Mouse (Mus musculus) adrenal gland, postnatal 36 days (tissue): Measurements from ENCODE around the gene Astn2. TPM values are rescaled to one million over a fixed set of nuclear protein-coding genes. Genes with fewer than 3 reads are reported as not detected.

Experiments used
- DNase-seq, 2 experiments: peaks; one replicate each; pipeline ENCODE4 v3.0.0; 2021; ENCODE audit warnings: mixed read lengths in 1 of 2
- total RNA-seq, 2 experiments: library from RNA; stranded (reverse); gene quantifications; 2 replicates each; pipeline ENCODE4 v1.2.3; 2021

Gene Astn2
- total RNA-seq, 2 experiments from 2014 or later: 1.6 to 1.7 TPM

GRCm38 (mm10) chr4:66169485-66169884, 234.9 kb downstream of the Astn2 start:
- no peak for DNase-seq

DNA sequence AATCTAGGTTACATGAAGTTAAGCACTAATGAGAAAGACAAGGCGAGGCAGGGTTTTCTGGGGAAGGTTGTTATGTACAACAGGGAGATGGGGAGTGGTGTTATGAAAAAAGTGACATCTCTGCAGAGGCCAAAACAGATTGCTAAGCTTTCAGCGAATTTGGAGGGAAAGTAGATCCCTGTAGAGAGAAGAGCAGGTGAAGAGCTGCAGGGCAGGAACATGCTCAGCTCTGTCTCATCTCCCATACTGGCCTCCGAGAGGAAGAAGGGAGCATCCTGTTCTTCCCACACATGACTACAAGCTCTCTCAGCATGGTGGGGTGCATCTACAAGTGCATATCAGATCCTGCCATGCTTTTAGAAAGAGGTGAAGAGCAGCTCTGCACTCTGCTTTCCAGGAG, 245.7 kb downstream of the Astn2 start:
- DNase-seq: no peak

GRCm38 (mm10) chr4:66157439-66158113, 246.8 kb downstream of the Astn2 start:
- no peak for DNase-seq

- DNase-seq: no peak
Measured at GRCm38 (mm10) chr4:66146546-66146945, 257.9 kb downstream of the Astn2 start.

GRCm38 (mm10) chr4:66126181-66126580, 278.2 kb downstream of the Astn2 start:
- DNase-seq: no peak

GRCm38 (mm10) chr4:66122766-66123358, 281.5 kb downstream of the Astn2 start:
- no peak for DNase-seq

DNA sequence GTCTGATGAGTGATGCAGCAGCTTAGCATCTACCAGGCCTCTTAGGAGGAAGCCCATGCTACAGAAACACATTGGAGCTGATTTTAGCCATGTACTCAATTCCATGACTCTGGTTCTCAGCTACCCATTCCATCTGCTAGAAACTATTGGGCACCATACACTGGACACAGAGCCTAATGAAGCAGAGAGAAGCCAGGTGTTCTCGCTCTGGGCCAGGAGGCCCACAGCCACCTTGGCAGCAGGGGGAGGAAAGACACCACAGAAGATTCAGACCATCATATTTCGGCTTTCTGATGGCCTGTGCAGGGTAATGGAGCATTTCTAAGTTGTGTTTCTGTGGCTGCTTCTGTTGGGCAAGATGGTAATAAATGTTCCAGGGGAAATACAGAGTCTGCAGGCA, 290.2 kb downstream of the Astn2 start:
- DNase-seq: no peak

GRCm38 (mm10) chr4:66102037-66102436, 302.4 kb downstream of the Astn2 start:
- DNase-seq: no peak

- no peak for DNase-seq
Measured at GRCm38 (mm10) chr4:66097629-66098028, 306.8 kb downstream of the Astn2 start.

GRCm38 (mm10) chr4:66096104-66096503, 308.3 kb downstream of the Astn2 start:
- DNase-seq: no peak

DNA sequence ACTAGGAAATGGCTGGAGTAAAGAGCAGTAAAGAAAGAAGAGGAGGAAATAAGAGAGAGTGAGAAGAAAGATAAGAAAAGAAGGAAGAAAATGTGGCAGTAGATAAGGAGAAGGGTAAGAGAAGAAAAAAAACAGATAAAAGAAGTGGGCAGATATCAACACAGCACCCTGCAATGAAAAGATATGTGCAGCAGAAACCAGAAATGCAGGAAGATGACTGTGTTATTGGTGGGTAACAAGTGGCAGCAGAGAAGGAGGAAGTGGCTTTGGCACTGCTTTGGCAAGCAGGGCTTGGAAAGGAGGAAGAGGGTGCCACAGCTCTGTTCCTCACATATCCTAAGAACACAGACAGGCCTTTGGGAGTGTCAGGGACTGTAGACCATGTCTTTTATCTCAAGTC, 347.2 kb downstream of the Astn2 start:
- DNase-seq: no peak

- no peak for DNase-seq
Measured at GRCm38 (mm10) chr4:66055690-66056089, 348.7 kb downstream of the Astn2 start.

- DNase-seq: no peak
Measured at GRCm38 (mm10) chr4:66043014-66043672, 361.3 kb downstream of the Astn2 start.

DNA sequence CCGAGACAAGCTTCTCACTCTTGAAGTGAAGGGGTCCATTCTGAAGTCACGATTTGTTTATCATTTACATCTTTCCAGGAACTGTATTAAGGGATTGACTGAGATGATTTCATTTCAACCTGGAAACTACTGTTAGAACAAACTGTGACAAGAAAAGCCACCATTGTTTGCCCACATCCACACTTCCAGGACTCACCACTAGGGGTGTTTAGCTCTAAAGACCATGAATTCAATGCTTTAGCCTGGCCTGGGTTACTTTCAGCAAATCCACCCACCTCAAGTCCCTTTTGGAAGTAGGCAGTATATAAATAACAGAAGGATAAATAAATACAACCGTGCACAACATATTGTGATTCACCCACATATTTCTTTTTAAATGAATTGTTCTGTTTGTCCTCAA, 370.6 kb downstream of the Astn2 start:
- DNase-seq: no peak

- no peak for DNase-seq
Measured at GRCm38 (mm10) chr4:66031320-66031870, 373.0 kb downstream of the Astn2 start.

DNA sequence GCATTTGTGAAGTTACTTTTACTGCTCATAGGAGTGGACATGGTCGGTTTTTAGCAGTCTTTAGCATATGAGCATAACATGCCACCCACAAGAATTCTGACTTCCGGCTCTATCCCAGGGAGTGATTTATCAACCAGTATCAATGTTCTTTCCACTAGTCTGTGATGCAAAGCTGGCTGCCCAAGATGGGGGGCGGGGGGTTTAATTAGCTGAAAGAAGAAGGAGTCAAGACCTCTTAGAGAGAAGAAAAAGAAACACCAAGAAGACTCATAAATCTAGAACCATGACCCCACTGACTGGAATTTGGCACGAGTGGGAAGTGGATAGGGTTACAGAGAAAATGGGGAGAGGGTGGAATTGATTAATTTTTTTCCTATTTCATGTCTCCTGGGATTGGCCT, 374.5 kb downstream of the Astn2 start:
- DNase-seq: no peak

DNA sequence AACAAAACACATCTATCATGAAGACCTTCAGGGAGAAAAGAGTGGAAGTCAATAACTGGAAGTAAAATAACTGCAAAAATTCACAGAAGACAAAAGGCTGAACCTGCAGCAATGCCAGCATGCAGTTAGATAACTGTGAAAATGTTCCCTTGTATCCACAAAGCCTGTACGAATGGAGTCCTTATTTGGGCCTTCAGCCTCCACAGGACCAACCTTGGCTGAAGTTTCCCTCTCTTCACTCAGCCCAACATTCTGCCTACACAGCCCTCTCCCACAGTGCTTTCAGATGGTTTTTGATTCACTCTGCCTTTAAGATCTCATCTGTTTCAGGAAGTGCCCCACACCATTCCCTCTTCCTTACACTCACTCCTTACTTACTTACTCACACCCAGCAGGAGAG, 376.5 kb downstream of the Astn2 start:
- no peak for DNase-seq

- DNase-seq: peak; percentile 5 to 24
Measured at GRCm38 (mm10) chr4:66025393-66026062, 378.9 kb downstream of the Astn2 start.

- DNase-seq: no peak
Measured at GRCm38 (mm10) chr4:66002936-66003335, 401.5 kb downstream of the Astn2 start.

- no peak for DNase-seq
Measured at GRCm38 (mm10) chr4:65983643-65984042, 420.8 kb downstream of the Astn2 start.

DNA sequence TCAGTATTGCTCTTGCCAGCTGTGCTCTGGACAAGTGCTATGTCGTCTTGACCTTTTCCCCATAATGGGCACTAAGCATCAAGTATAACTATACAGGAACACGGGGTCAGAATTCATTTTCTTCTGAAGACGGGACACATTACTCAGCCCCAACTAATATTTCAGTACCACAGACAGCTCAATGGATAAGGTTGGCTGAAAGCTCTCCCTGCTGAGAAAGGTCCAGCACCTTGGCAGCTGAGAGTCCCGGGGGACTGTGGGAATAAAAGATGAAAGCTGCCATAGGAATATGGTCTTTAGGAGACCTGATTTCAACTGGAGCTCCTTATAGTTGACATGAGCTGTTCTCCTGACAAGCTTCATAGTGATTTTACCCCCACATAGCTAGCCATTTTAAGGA, 421.5 kb downstream of the Astn2 start:
- DNase-seq: peak in 1 of 2 experiments; percentile 2

GRCm38 (mm10) chr4:65976251-65976650, 428.2 kb downstream of the Astn2 start:
- DNase-seq: no peak

DNA sequence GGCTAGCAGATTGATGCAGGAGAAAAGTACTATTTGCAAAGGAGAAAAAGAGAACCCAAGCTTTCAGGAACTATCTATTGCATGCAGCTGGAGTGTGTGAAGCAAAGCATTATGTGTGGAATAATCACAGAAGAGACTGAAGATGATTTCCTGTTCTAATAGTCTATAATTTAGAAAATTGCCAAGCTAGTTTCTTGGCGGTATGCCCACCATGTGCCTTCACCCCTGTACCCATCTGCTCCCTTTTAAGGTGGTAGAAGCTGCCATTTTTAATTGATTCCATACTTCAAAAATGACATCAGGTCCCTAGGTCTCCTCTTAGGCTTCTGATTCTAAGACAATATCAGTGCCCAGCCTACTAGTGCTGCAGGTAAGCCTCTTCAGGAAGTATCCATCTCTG, 432.0 kb downstream of the Astn2 start:
- no peak for DNase-seq
